Mouse (Mus musculus): ENCODE data around the gene 5330417C22Rik.
"Not testable (repeated sequence)": the region's sequence is repeated elsewhere in the genome, so short reads cannot be mapped to it uniquely, and the experiment has no call there.

The 5330417C22Rik gene

GRCm38 (mm10) chr3:108536517-108537260, at the start of gene 5330417C22Rik:
Gene 5330417C22Rik (minus strand): TSS chr3:108536536.
- DNase-seq (ENCODE audit: low read depth, low spot score): peak; percentile 52

GRCm38 (mm10) chr3:108584580-108584979, 48.2 kb upstream of the 5330417C22Rik start:
- no peak for DNase-seq (ENCODE audit: low read depth, low spot score)

- DNase-seq (ENCODE audit: low read depth, low spot score): no peak
Observed at GRCm38 (mm10) chr3:108574018-108574417, 37.7 kb upstream of the 5330417C22Rik start.

- DNase-seq (ENCODE audit: low read depth, low spot score): no peak
Observed at GRCm38 (mm10) chr3:108572309-108573010, 36.1 kb upstream of the 5330417C22Rik start.

- peak; percentile 98 for DNase-seq (ENCODE audit: low read depth, low spot score)
Observed at GRCm38 (mm10) chr3:108571443-108572294, 35.3 kb upstream of the 5330417C22Rik start, which contains the start of gene Taf13. Gene Taf13 (plus strand): TSS chr3:108571698.

GRCm38 (mm10) chr3:108570813-108571212, 34.5 kb upstream of the 5330417C22Rik start:
- DNase-seq (ENCODE audit: low read depth, low spot score): no peak

GRCm38 (mm10) chr3:108569636-108570035, 33.3 kb upstream of the 5330417C22Rik start:
- DNase-seq (ENCODE audit: low read depth, low spot score): not testable (repeated sequence)

- peak; percentile 36 for DNase-seq (ENCODE audit: low read depth, low spot score)
Observed at GRCm38 (mm10) chr3:108567990-108568877, 31.9 kb upstream of the 5330417C22Rik start.

- peak; percentile 87 for DNase-seq (ENCODE audit: low read depth, low spot score)
Observed at GRCm38 (mm10) chr3:108563309-108563708, 27.0 kb upstream of the 5330417C22Rik start.

- DNase-seq (ENCODE audit: low read depth, low spot score): no peak
Observed at GRCm38 (mm10) chr3:108562777-108563271, 26.5 kb upstream of the 5330417C22Rik start.

GRCm38 (mm10) chr3:108562133-108562730, 25.9 kb upstream of the 5330417C22Rik start, which contains the start of gene Tmem167b:
Gene Tmem167b (minus strand): TSS chr3:108562466.
- DNase-seq (ENCODE audit: low read depth, low spot score): peak; percentile 99

GRCm38 (mm10) chr3:108557888-108558287, 21.6 kb upstream of the 5330417C22Rik start:
- no peak for DNase-seq (ENCODE audit: low read depth, low spot score)

- DNase-seq (ENCODE audit: low read depth, low spot score): peak; percentile 97
Observed at GRCm38 (mm10) chr3:108554587-108555312, 18.4 kb upstream of the 5330417C22Rik start.

- DNase-seq (ENCODE audit: low read depth, low spot score): peak; percentile 74
Observed at GRCm38 (mm10) chr3:108554111-108554561, 17.8 kb upstream of the 5330417C22Rik start.

- DNase-seq (ENCODE audit: low read depth, low spot score): no peak
Observed at GRCm38 (mm10) chr3:108542299-108542698, 6.0 kb upstream of the 5330417C22Rik start.

- DNase-seq (ENCODE audit: low read depth, low spot score): peak; percentile 92
Observed at GRCm38 (mm10) chr3:108537303-108537702, 967 bp upstream of the 5330417C22Rik start.

- DNase-seq (ENCODE audit: low read depth, low spot score): no peak
Observed at GRCm38 (mm10) chr3:108535896-108536516, 330 bp downstream of the 5330417C22Rik start.

GRCm38 (mm10) chr3:108533951-108534350, 2.4 kb downstream of the 5330417C22Rik start, which contains the start of gene 1700013F07Rik:
Gene 1700013F07Rik (plus strand): TSS chr3:108534150.
- no peak for DNase-seq (ENCODE audit: low read depth, low spot score)

Measured in ZHBTc4 (cell line).